Mouse (Mus musculus) limb, embryonic 13.5 days (tissue): ENCODE results near the gene Spint2. TPM values are rescaled to one million over a fixed set of nuclear protein-coding genes. Genes with fewer than 3 reads are reported as not detected.
"Not testable (repeated sequence)": the region's sequence is repeated elsewhere in the genome, so short reads cannot be mapped to it uniquely, and the experiment has no call there.

ENCODE experiments used
- ATAC-seq: fragments of 200-750 bp; cut with Nextera tagmentation; 2 replicates; pipeline ENCODE4 v1.8.0; 2017; ENCODE audit warnings: low read depth, moderate number of reproducible peaks, moderate TSS enrichment; ENCODE audit not compliant: low FRiP score
- H3K27ac ChIP-seq: fragments of 300-500 bp; sonication (generic); 2 replicates; pipeline ENCODE4 v1.5.1; 2015; ENCODE audit warnings: inconsistent platforms, mild to moderate bottlenecking, moderate library complexity
- H3K27me3 ChIP-seq: fragments of 300-500 bp; sonication (generic); 2 replicates; pipeline ENCODE4 v1.6.1; 2015; ENCODE audit warnings: mild to moderate bottlenecking, inconsistent platforms
- H3K36me3 ChIP-seq: fragments of 300-500 bp; sonication (generic); 2 replicates; pipeline ENCODE4 v1.6.1; 2015; ENCODE audit warnings: inconsistent platforms, mild to moderate bottlenecking, moderate library complexity
- H3K4me1 ChIP-seq: fragments of 300-500 bp; sonication (generic); 2 replicates; pipeline ENCODE4 v1.6.1; 2015; ENCODE audit warnings: inconsistent platforms
- H3K4me2 ChIP-seq: fragments of 300-500 bp; sonication (generic); replicated peaks from 2 replicates; pipeline ENCODE4 v1.6.1; 2015; ENCODE audit warnings: inconsistent platforms, mild to moderate bottlenecking, moderate library complexity
- H3K4me3 ChIP-seq: fragments of 300-500 bp; sonication (generic); 2 replicates; pipeline ENCODE4 v1.5.1; 2015; ENCODE audit warnings: moderate library complexity, mild to moderate bottlenecking, inconsistent platforms
- H3K9ac ChIP-seq: fragments of 300-500 bp; sonication (generic); 2 replicates; pipeline ENCODE4 v1.6.1; 2015; ENCODE audit warnings: mild to moderate bottlenecking, inconsistent platforms
- H3K9me3 ChIP-seq: fragments of 300-500 bp; sonication (generic); 2 replicates; pipeline ENCODE4 v1.6.1; 2016; ENCODE audit warnings: inconsistent platforms
- WGBS: fragments of 180-500 bp; shearing (Covaris S2); methylation state at CpG from one replicate; pipeline ENCODE4 v1.1.7; 2015; 5-methylcytosine and 5-hydroxymethylcytosine counted together
- polyA plus RNA-seq: library from polyadenylated mRNA; unstranded; fragments of >200 nt; fragmentation: Nextera tagmentation; extraction: Ambion mirVana; gene quantifications from 2 replicates; pipeline ENCODE4 v1.2.1, GENCODE M21; 2015

Gene Spint2
- polyA plus RNA-seq, 1 experiment from 2014 or later: 112 TPM

GRCm38 (mm10) chr7:29228202-29228601, 53.5 kb downstream of the Spint2 start:
- Histone ChIP-seq H3K27me3 (peaks cover 41% of the 10 kb centered on the region), H3K9ac (no peak overlapping the region), H3K4me2 (no peak overlapping the region), H3K36me3 (peaks cover 4% of the 10 kb centered on the region; the same call in 1 of the 2 replicates), H3K4me1 (peaks cover 15% of the 10 kb centered on the region), H3K4me3 (no peak overlapping the region), H3K27ac (no peak overlapping the region), H3K9me3 (no peaks in the 10 kb centered on the region)
- no peak for ATAC-seq
- WGBS: 72% methylated on average over 4 of the region's 4 CpGs

- Histone ChIP-seq H3K4me1 (peaks cover 10% of the 10 kb centered on the region), H3K27ac (no peak overlapping the region), H3K27me3 (peaks cover 14% of the 10 kb centered on the region), H3K9me3 (peaks cover 3% of the 10 kb centered on the region; the same call in 1 of the 2 replicates), H3K4me2 (peak overlapping the region; percentile 41; the same call in 1 of the 2 replicates), H3K36me3 (peaks cover 4% of the 10 kb centered on the region; the same call in 1 of the 2 replicates), H3K9ac (peak overlapping the region; percentile 48; the same call in 1 of the 2 replicates), H3K4me3 (no peak overlapping the region)
- 75% methylated on average over 13 of the region's 13 CpGs for WGBS
- ATAC-seq: no peak
Observed at GRCm38 (mm10) chr7:29225520-29225919, 56.2 kb downstream of the Spint2 start.

- no peak for ATAC-seq
- Histone ChIP-seq H3K9ac (peak overlapping the region; percentile 48; the same call in 1 of the 2 replicates), H3K36me3 (peaks cover 4% of the 10 kb centered on the region; the same call in 1 of the 2 replicates), H3K27me3 (peaks cover 7% of the 10 kb centered on the region), H3K4me3 (no peak overlapping the region), H3K4me2 (peak overlapping the region; percentile 41), H3K9me3 (peaks cover 9% of the 10 kb centered on the region), H3K4me1 (peaks cover 10% of the 10 kb centered on the region), H3K27ac (no peak overlapping the region)
- 9% methylated on average over 16 of the region's 16 CpGs for WGBS
Observed at GRCm38 (mm10) chr7:29224756-29225394, 56.8 kb downstream of the Spint2 start.

GRCm38 (mm10) chr7:29214846-29215245, 66.9 kb downstream of the Spint2 start:
- H3K4me1 ChIP-seq: 0 out of 2 replicates have a peak, but pooled peaks cover 4% of the 10 kb centered on the region
- H3K27ac ChIP-seq: no peak overlapping the region
- 44% methylated on average over 15 of the region's 15 CpGs for WGBS
- H3K36me3 ChIP-seq: no peaks in the 10 kb centered on the region
- no peak overlapping the region for H3K4me2 ChIP-seq
- no peak overlapping the region for H3K9ac ChIP-seq
- peaks cover 16% of the 10 kb centered on the region for H3K27me3 ChIP-seq
- no peak overlapping the region for H3K4me3 ChIP-seq
- no peak for ATAC-seq
- H3K9me3 ChIP-seq: peaks cover 6% of the 10 kb centered on the region

- Histone ChIP-seq H3K4me1 (0 out of 2 replicates have a peak, but pooled peaks cover 4% of the 10 kb centered on the region), H3K9me3 (no peaks in the 10 kb centered on the region), H3K27ac (no peak overlapping the region), H3K4me3 (peak overlapping the region; percentile 20; the same call in 1 of the 2 replicates), H3K4me2 (peak overlapping the region; percentile 59), H3K36me3 (no peaks in the 10 kb centered on the region), H3K9ac (no peak overlapping the region), H3K27me3 (peaks cover 16% of the 10 kb centered on the region)
- no peak for ATAC-seq
- WGBS: 73% methylated on average over 2 of the region's 2 CpGs
Observed at GRCm38 (mm10) chr7:29214236-29214635, 67.5 kb downstream of the Spint2 start.

- H3K4me3 ChIP-seq: peak within 1 kb of the TSS; percentile 20
- H3K4me1 ChIP-seq: 0 out of 2 replicates have a peak, but pooled peaks cover 4% of the 10 kb centered on the region
- H3K27me3 ChIP-seq: peaks cover 16% of the 10 kb centered on the region
- H3K36me3 ChIP-seq: no peaks in the 10 kb centered on the region
- WGBS: 2% methylated on average over 20 of the region's 20 CpGs
- peak; percentile 45; the same call in 1 of the 2 replicates for ATAC-seq
- H3K9ac ChIP-seq: no peak within 1 kb of the TSS
- no peaks in the 10 kb centered on the region for H3K9me3 ChIP-seq
- H3K27ac ChIP-seq: no peak within 1 kb of the TSS
- peak within 1 kb of the TSS; percentile 59 for H3K4me2 ChIP-seq
Observed at GRCm38 (mm10) chr7:29213675-29214082, 68.0 kb downstream of the Spint2 start, which contains the start of gene Catsperg1. Catsperg1 (minus strand) TSS chr7:29214035.

GRCm38 (mm10) chr7:29212775-29213560, 68.7 kb downstream of the Spint2 start:
- not testable (repeated sequence) for H3K9me3 ChIP-seq, ATAC-seq, H3K36me3 ChIP-seq, H3K9ac ChIP-seq, H3K4me1 ChIP-seq, H3K27ac ChIP-seq
- Histone ChIP-seq H3K4me2 (peak overlapping the region; percentile 59), H3K27me3 (peaks cover 16% of the 10 kb centered on the region), H3K4me3 (peak overlapping the region; percentile 20)
- 18% methylated on average over 40 of the region's 40 CpGs for WGBS

- peaks cover 16% of the 10 kb centered on the region for H3K27me3 ChIP-seq
- no peak overlapping the region for H3K27ac ChIP-seq
- 0 out of 2 replicates have a peak, but pooled peaks cover 4% of the 10 kb centered on the region for H3K4me1 ChIP-seq
- peak overlapping the region; percentile 59 for H3K4me2 ChIP-seq
- ATAC-seq: no peak
- 17% methylated on average over 26 of the region's 26 CpGs for WGBS
- H3K9ac ChIP-seq: no peak overlapping the region
- no peaks in the 10 kb centered on the region for H3K36me3 ChIP-seq
- H3K4me3 ChIP-seq: peak overlapping the region; percentile 41
- no peaks in the 10 kb centered on the region for H3K9me3 ChIP-seq
Observed at GRCm38 (mm10) chr7:29212199-29212765, 69.4 kb downstream of the Spint2 start.

- Histone ChIP-seq H3K4me3 (peak overlapping the region; percentile 41), H3K9ac (peak overlapping the region; percentile 48; the same call in 1 of the 2 replicates), H3K4me2 (peak overlapping the region; percentile 59), H3K36me3 (no peaks in the 10 kb centered on the region), H3K27me3 (peaks cover 16% of the 10 kb centered on the region), H3K9me3 (no peaks in the 10 kb centered on the region), H3K4me1 (0 out of 2 replicates have a peak, but pooled peaks cover 4% of the 10 kb centered on the region), H3K27ac (no peak overlapping the region)
- peak; percentile 74 for ATAC-seq
- 6% methylated on average over 34 of the region's 34 CpGs for WGBS
Observed at GRCm38 (mm10) chr7:29211415-29212198, 70.1 kb downstream of the Spint2 start.

GRCm38 (mm10) chr7:29211013-29211412, 70.7 kb downstream of the Spint2 start:
- H3K27me3 ChIP-seq: peaks cover 16% of the 10 kb centered on the region
- WGBS: 29% methylated on average over 14 of the region's 15 CpGs
- not testable (repeated sequence) for H3K9me3 ChIP-seq, H3K9ac ChIP-seq, H3K36me3 ChIP-seq, H3K27ac ChIP-seq, H3K4me1 ChIP-seq
- peak; percentile 34; the same call in 1 of the 2 replicates for ATAC-seq
- peak overlapping the region; percentile 59 for H3K4me2 ChIP-seq
- peak overlapping the region; percentile 41 for H3K4me3 ChIP-seq
